Mouse (Mus musculus): Measurements from ENCODE around the gene Ankrd23. TPM values are rescaled to one million over a fixed set of nuclear protein-coding genes. Genes with fewer than 3 reads are reported as not detected.

Gene Ankrd23
- polyA plus RNA-seq, 1 experiment from 2014 or later = 2.0 TPM

GRCm38 (mm10) chr1:36559256-36559655 lies 22.6 kb upstream of the Ankrd23 start:
- H3K4me2 ChIP-seq (ENCODE audit: low read depth, low read length) = peak overlapping the region; percentile 84
- H3K4me1 ChIP-seq (ENCODE audit: insufficient read depth) = peaks cover 27% of the 10 kb centered on the region
- TF ChIP-seq CTCF (IDR thresholded peaks at IDR 0.05; ENCODE audit: low read depth) = 0 out of 2 replicates have a peak, but pooled peaks have one; percentile 1
- no peak for TF ChIP-seq EP300 (IDR thresholded peaks at IDR 0.05; ENCODE audit: low read depth)
- no peak overlapping the region for H3K27ac ChIP-seq (ENCODE audit: low read depth)
- no peak for DNase-seq
- ATAC-seq = no peak
- H3K27me3 ChIP-seq (ENCODE audit: insufficient read depth, low read length) = peaks cover 37% of the 10 kb centered on the region
- no peaks in the 10 kb centered on the region for H3K36me3 ChIP-seq (replicated peaks; ENCODE audit: insufficient read depth, low read length)
- H3K4me3 ChIP-seq (ENCODE audit: low read depth, low read length) = no peak overlapping the region
- no peaks in the 10 kb centered on the region for H3K9me3 ChIP-seq (ENCODE audit: low read length)
- WGBS (ENCODE audit: insufficient replicate concordance) = 27% methylated on average over 4 of the region's 4 CpGs
- H3K9ac ChIP-seq (replicated peaks) = no peak overlapping the region

GRCm38 (mm10) chr1:36558031-36558993 lies 21.6 kb upstream of the Ankrd23 start, which contains the start of gene Sema4c:
Sema4c (minus strand) TSS chr1:36558349.
- DNase-seq = peak; percentile 68
- Histone ChIP-seq H3K4me1 (ENCODE audit: insufficient read depth) (peaks cover 25% of the 10 kb centered on the region), H3K27me3 (ENCODE audit: insufficient read depth, low read length) (peaks cover 37% of the 10 kb centered on the region)

GRCm38 (mm10) chr1:36557457-36558011 lies 20.9 kb upstream of the Ankrd23 start:
- H3K27ac ChIP-seq (ENCODE audit: low read depth) = peak overlapping the region; percentile 94
- H3K9ac ChIP-seq (replicated peaks) = peak overlapping the region; percentile 80
- peaks cover 21% of the 10 kb centered on the region for H3K4me1 ChIP-seq (ENCODE audit: insufficient read depth)
- peak overlapping the region; percentile 68 for H3K4me3 ChIP-seq (ENCODE audit: low read depth, low read length)
- TF ChIP-seq CTCF (IDR thresholded peaks at IDR 0.05; ENCODE audit: low read depth) (no peak), EP300 (IDR thresholded peaks at IDR 0.05; ENCODE audit: low read depth) (no peak)
- whole genome bisulfite sequencing (ENCODE audit: insufficient replicate concordance) = under 1% methylated on average over 42 of the region's 48 CpGs
- DNase-seq (peak; percentile 70), ATAC-seq (peak; percentile 44)
- H3K27me3 ChIP-seq (ENCODE audit: insufficient read depth, low read length) = peaks cover 37% of the 10 kb centered on the region
- peak overlapping the region; percentile 84 for H3K4me2 ChIP-seq (ENCODE audit: low read depth, low read length)
- no peaks in the 10 kb centered on the region for H3K9me3 ChIP-seq (ENCODE audit: low read length)
- H3K36me3 ChIP-seq (replicated peaks; ENCODE audit: insufficient read depth, low read length) = peaks cover 7% of the 10 kb centered on the region

More at GRCm38 (mm10) chr1:36558031-36558993, 21.6 kb upstream of the Ankrd23 start, which contains the start of gene Sema4c:
- ATAC-seq = peak; percentile 5
- peak within 1 kb of the TSS; percentile 84 for H3K4me2 ChIP-seq (ENCODE audit: low read depth, low read length)
- peak within 1 kb of the TSS; percentile 80 for H3K9ac ChIP-seq (replicated peaks)
- H3K36me3 ChIP-seq (replicated peaks; ENCODE audit: insufficient read depth, low read length) = peaks cover 4% of the 10 kb centered on the region
- peak within 1 kb of the TSS; percentile 94 for H3K27ac ChIP-seq (ENCODE audit: low read depth)
- 2% methylated on average over 62 of the region's 69 CpGs for WGBS (ENCODE audit: insufficient replicate concordance)
- H3K9me3 ChIP-seq (ENCODE audit: low read length) = no peaks in the 10 kb centered on the region
- TF ChIP-seq EP300 (IDR thresholded peaks at IDR 0.05; ENCODE audit: low read depth) (no peak), CTCF (IDR thresholded peaks at IDR 0.05; ENCODE audit: low read depth) (no peak)
- H3K4me3 ChIP-seq (ENCODE audit: low read depth, low read length) = peak within 1 kb of the TSS; percentile 68

- Histone ChIP-seq H3K4me2 (ENCODE audit: low read depth, low read length) (peak overlapping the region; percentile 84), H3K27ac (ENCODE audit: low read depth) (peak overlapping the region; percentile 94), H3K36me3 (replicated peaks; ENCODE audit: insufficient read depth, low read length) (peaks cover 11% of the 10 kb centered on the region), H3K27me3 (ENCODE audit: insufficient read depth, low read length) (peaks cover 37% of the 10 kb centered on the region), H3K4me3 (ENCODE audit: low read depth, low read length) (peak overlapping the region; percentile 68), H3K9ac (replicated peaks) (peak overlapping the region; percentile 80), H3K9me3 (ENCODE audit: low read length) (no peaks in the 10 kb centered on the region), H3K4me1 (ENCODE audit: insufficient read depth) (peaks cover 20% of the 10 kb centered on the region)
- DNase-seq (peak; percentile 88), ATAC-seq (peak; percentile 81)
- under 1% methylated on average over 52 of the region's 52 CpGs for WGBS (ENCODE audit: insufficient replicate concordance)
- TF ChIP-seq CTCF (IDR thresholded peaks at IDR 0.05; ENCODE audit: low read depth) = peak; percentile 82
- TF ChIP-seq EP300 (IDR thresholded peaks at IDR 0.05; ENCODE audit: low read depth) = no peak
Measured at GRCm38 (mm10) chr1:36556553-36557456, 20.1 kb upstream of the Ankrd23 start.

GRCm38 (mm10) chr1:36555798-36556395 lies 19.2 kb upstream of the Ankrd23 start:
- peaks cover 33% of the 10 kb centered on the region for H3K27me3 ChIP-seq (ENCODE audit: insufficient read depth, low read length)
- peak overlapping the region; percentile 80 for H3K9ac ChIP-seq (replicated peaks)
- no peak for ATAC-seq
- no peaks in the 10 kb centered on the region for H3K9me3 ChIP-seq (ENCODE audit: low read length)
- DNase-seq = peak; percentile 36
- H3K27ac ChIP-seq (ENCODE audit: low read depth) = peak overlapping the region; percentile 94
- WGBS (ENCODE audit: insufficient replicate concordance) = 18% methylated on average over 8 of the region's 8 CpGs
- no peak for TF ChIP-seq EP300 (IDR thresholded peaks at IDR 0.05; ENCODE audit: low read depth)
- no peak for TF ChIP-seq CTCF (IDR thresholded peaks at IDR 0.05; ENCODE audit: low read depth)
- peaks cover 18% of the 10 kb centered on the region for H3K36me3 ChIP-seq (replicated peaks; ENCODE audit: insufficient read depth, low read length)
- peaks cover 20% of the 10 kb centered on the region for H3K4me1 ChIP-seq (ENCODE audit: insufficient read depth)
- H3K4me3 ChIP-seq (ENCODE audit: low read depth, low read length) = peak overlapping the region; percentile 68
- peak overlapping the region; percentile 84 for H3K4me2 ChIP-seq (ENCODE audit: low read depth, low read length)

All from liver, postnatal 0 days (tissue).